Mouse (Mus musculus) CH12.LX (cell line): ENCODE results near the gene Cmtm4. TPM values are rescaled to one million over a fixed set of nuclear protein-coding genes. Genes with fewer than 3 reads are reported as not detected.

Source experiments
- DNase-seq: peaks from one replicate; pipeline ENCODE4 v3.0.0-alpha.2; 2013; ENCODE audit errors: extremely low read depth
- H3K27ac ChIP-seq: 2 replicates; pipeline ENCODE4 v1.5.1; 2012; ENCODE audit warnings: low read depth, mild to moderate bottlenecking, control low read depth, moderate library complexity; ENCODE audit not compliant: insufficient read depth
- H3K27me3 ChIP-seq: replicated peaks from 2 replicates; pipeline ENCODE3; 2012; ENCODE audit warnings: inconsistent platforms
- H3K36me3 ChIP-seq, 2 experiments: replicated peaks in 1 of 2; 2 replicates each; pipeline versions ENCODE3 to v1.6.1; 2012; ENCODE audit warnings: inconsistent platforms in 1 of 2, low read length in 1 of 2, mild to moderate bottlenecking in 1 of 2, mixed read lengths in 1 of 2, moderate library complexity in 1 of 2; ENCODE audit not compliant: control insufficient read depth in 1 of 2, insufficient read depth in 1 of 2
- H3K4me1 ChIP-seq, 2 experiments: 2 replicates each; pipeline ENCODE4 v1.6.1; 2012; ENCODE audit warnings: inconsistent platforms in 1 of 2, moderate library complexity in 1 of 2; ENCODE audit not compliant: insufficient read depth in 2 of 2, control insufficient read depth in 1 of 2
- H3K4me2 ChIP-seq: 2 replicates; pipeline ENCODE4 v1.6.1; 2012; ENCODE audit warnings: low read depth, mild to moderate bottlenecking, control low read depth; ENCODE audit not compliant: poor library complexity, insufficient read depth, severe bottlenecking
- H3K4me3 ChIP-seq, 3 experiments: fragments of 150-350 bp in 1 of 3; sonication (generic) in 1 of 3; replicated peaks in 1 of 3; 2 replicates each; pipeline versions ENCODE3 to v1.5.1; 2011 to 2012; ENCODE audit warnings: low read depth in 2 of 3, low read length in 2 of 3, mild to moderate bottlenecking in 2 of 3, moderate library complexity in 2 of 3, control low read depth in 1 of 3, improper control_type of control experiment in 1 of 3, inconsistent platforms in 1 of 3, mixed read lengths in 1 of 3; ENCODE audit not compliant: poor library complexity in 1 of 3
- H3K79me2 ChIP-seq: replicated peaks from 2 replicates; pipeline ENCODE4 v1.6.1; 2012; ENCODE audit warnings: mild to moderate bottlenecking, moderate library complexity; ENCODE audit not compliant: control insufficient read depth, poor library complexity, insufficient read depth, severe bottlenecking; ENCODE audit errors: extremely low read depth
- H3K9ac ChIP-seq: 2 replicates; pipeline ENCODE4 v1.6.1; 2012; ENCODE audit warnings: low read depth, mild to moderate bottlenecking, control low read depth, moderate library complexity; ENCODE audit not compliant: insufficient read depth
- H3K9me3 ChIP-seq: replicated peaks from 2 replicates; pipeline ENCODE3; 2012; ENCODE audit warnings: low read length, inconsistent platforms, mixed read lengths
- BHLHE40 ChIP-seq: IDR thresholded peaks from 2 replicates; pipeline ENCODE4 v1.6.1; 2011; ENCODE audit warnings: mild to moderate bottlenecking, low read depth, low read length, improper control_type of control experiment
- CHD1 ChIP-seq: IDR thresholded peaks from 2 replicates; pipeline ENCODE4 v1.6.1; 2012; ENCODE audit warnings: low read depth, low read length, improper control_type of control experiment, inconsistent platforms
- CHD2 ChIP-seq: IDR thresholded peaks from 2 replicates; pipeline ENCODE4 v1.6.1; 2011; ENCODE audit warnings: low read length, improper control_type of control experiment
- ELF1 ChIP-seq: IDR thresholded peaks from 2 replicates; pipeline ENCODE4 v1.6.1; 2014; ENCODE audit warnings: low read depth, mild to moderate bottlenecking, inconsistent platforms, low read length, improper control_type of control experiment
- ETS1 ChIP-seq: conservative IDR thresholded peaks from 2 replicates; pipeline ENCODE4 v1.6.1; 2012; ENCODE audit warnings: low read depth, mild to moderate bottlenecking, inconsistent platforms, low read length, improper control_type of control experiment, moderate library complexity
- IRF4 ChIP-seq: IDR thresholded peaks from 2 replicates; pipeline ENCODE4 v1.6.1; 2014; ENCODE audit warnings: low read depth, mild to moderate bottlenecking, inconsistent platforms, low read length, improper control_type of control experiment
- KAT2A ChIP-seq: IDR thresholded peaks from 2 replicates; pipeline ENCODE4 v1.6.1; 2012; ENCODE audit warnings: low read length, improper control_type of control experiment, inconsistent platforms; ENCODE audit not compliant: insufficient replicate concordance
- MAFK ChIP-seq: IDR thresholded peaks from 2 replicates; pipeline ENCODE4 v1.6.1; 2011; ENCODE audit warnings: low read length, improper control_type of control experiment; ENCODE audit not compliant: insufficient replicate concordance
- MAX ChIP-seq: IDR thresholded peaks from 2 replicates; pipeline ENCODE4 v1.6.1; 2011; ENCODE audit warnings: low read length, improper control_type of control experiment
- MEF2A ChIP-seq: IDR thresholded peaks from 2 replicates; pipeline ENCODE4 v1.6.1; 2014; ENCODE audit warnings: low read depth, mild to moderate bottlenecking, inconsistent platforms, low read length, improper control_type of control experiment, borderline replicate concordance
- MXI1 ChIP-seq: IDR thresholded peaks from 2 replicates; pipeline ENCODE4 v1.6.1; 2011; ENCODE audit warnings: mild to moderate bottlenecking, low read depth, low read length, improper control_type of control experiment
- NELFE ChIP-seq: IDR thresholded peaks from 2 replicates; pipeline ENCODE4 v1.6.1; 2011; ENCODE audit warnings: low read depth, low read length, improper control_type of control experiment
- PAX5 ChIP-seq: IDR thresholded peaks from 2 replicates; pipeline ENCODE4 v1.6.1; 2012; ENCODE audit warnings: low read length, inconsistent platforms, mixed read lengths
- POLR2A ChIP-seq: IDR thresholded peaks from 2 replicates; pipeline ENCODE4 v1.6.1; 2011; ENCODE audit warnings: low read depth, mild to moderate bottlenecking, improper control_type of control experiment, low read length
- RCOR1 ChIP-seq: conservative IDR thresholded peaks from 2 replicates; pipeline ENCODE4 v1.6.1; 2012; ENCODE audit warnings: low read depth, mild to moderate bottlenecking, inconsistent platforms, low read length, improper control_type of control experiment
- SIN3A ChIP-seq: IDR thresholded peaks from 2 replicates; pipeline ENCODE4 v1.6.1; 2012; ENCODE audit warnings: low read length, improper control_type of control experiment, inconsistent platforms
- UBTF ChIP-seq: IDR thresholded peaks from 2 replicates; pipeline ENCODE4 v1.6.1; 2012; ENCODE audit warnings: low read depth, mild to moderate bottlenecking, inconsistent platforms, low read length, improper control_type of control experiment, moderate library complexity
- USF1 ChIP-seq: IDR thresholded peaks from 2 replicates; pipeline ENCODE4 v1.6.1; 2014; ENCODE audit warnings: low read depth, mild to moderate bottlenecking, inconsistent platforms, low read length, improper control_type of control experiment
- USF2 ChIP-seq: conservative IDR thresholded peaks from 2 replicates; pipeline ENCODE4 v1.6.1; 2011; ENCODE audit warnings: low read depth, low read length, improper control_type of control experiment
- ZC3H11A ChIP-seq: IDR thresholded peaks from 2 replicates; pipeline ENCODE4 v1.6.1; 2012; ENCODE audit warnings: low read depth, mild to moderate bottlenecking, inconsistent platforms, low read length, improper control_type of control experiment
- ZNF384 ChIP-seq: IDR thresholded peaks from 2 replicates; pipeline ENCODE4 v1.6.1; 2012; ENCODE audit warnings: low read depth, low read length, improper control_type of control experiment, inconsistent platforms
- dilution Hi-C: fragments of 300-500 bp; cut with MboI; formaldehyde crosslinking; loops from 2 replicates; pipeline ENCODE4 v1.14.3; 2020; ENCODE audit warnings: low sequenced_read_pairs; ENCODE audit not compliant: extremely low pct_unique_long_range_greater_than_20kb, extremely low pct_ligation_motif_present
- in situ Hi-C: fragments of 300-500 bp; cut with MboI; formaldehyde crosslinking; loops from 3 replicates; pipeline ENCODE4 v1.14.3; 2019; ENCODE audit warnings: low sequenced_read_pairs, low pct_ligation_motif_present, low pct_unique_long_range_greater_than_20kb, mixed read lengths
- polyA plus RNA-seq: library from polyadenylated mRNA; unstranded; fragments of >175 nt; gene quantifications from 2 replicates; pipeline ENCODE4 v1.2.1, GENCODE M21; 2012; ENCODE audit warnings: low read depth; ENCODE audit not compliant: insufficient read length
- total RNA-seq, 2 experiments: library from RNA; depleted of rRNA; stranded (reverse); fragments of 300-350 nt in 1 of 2; fragments of >200 nt in 1 of 2; gene quantifications; 2 replicates each; pipeline ENCODE4 v1.2.3; 2012 to 2014

Gene Cmtm4
- total and polyA plus RNA-seq, 3 experiments, result 2.3 to 3.0 (median 2.6) TPM

- H3K4me1 ChIP-seq, result peaks cover 13 to 25% of the 10 kb centered on the region in 2 experiments
- in situ Hi-C loops (loop anchor here (5.0 kb wide), 1 partner anchor 66 kb away; no protein-coding TSS in a partner anchor), dilution Hi-C loops (no loop called here)
- no peaks in the 10 kb centered on the region for H3K79me2 ChIP-seq
- H3K4me3 ChIP-seq, result no peak overlapping the region
- H3K9me3 ChIP-seq, result peaks cover 6% of the 10 kb centered on the region
- H3K9ac ChIP-seq, result no peak overlapping the region
- no peak for TF ChIP-seq ELF1
- no peak for TF ChIP-seq CHD1
- no peak for TF ChIP-seq MAFK
- TF ChIP-seq UBTF, result no peak
- TF ChIP-seq BHLHE40, result no peak
- no peak for TF ChIP-seq ZNF384
- TF ChIP-seq ETS1, result no peak
- TF ChIP-seq USF2, result no peak
- no peak for TF ChIP-seq ZC3H11A
- no peak for TF ChIP-seq RCOR1
- no peak for TF ChIP-seq MXI1
- no peak for TF ChIP-seq POLR2A
- no peak overlapping the region for H3K27ac ChIP-seq
- no peaks in the 10 kb centered on the region for H3K36me3 ChIP-seq
- no peak for DNase-seq
- peaks cover 12% of the 10 kb centered on the region for H3K27me3 ChIP-seq
- no peak overlapping the region for H3K4me2 ChIP-seq
Observed at GRCm38 (mm10) chr8:104408328-104409110, 12.9 kb upstream of the Cmtm4 start.

GRCm38 (mm10) chr8:104406340-104407128 lies 10.9 kb upstream of the Cmtm4 start:
- Histone ChIP-seq H3K9me3 (peaks cover 7% of the 10 kb centered on the region), H3K9ac (no peak overlapping the region), H3K36me3 (no peaks in the 10 kb centered on the region), H3K4me3 (no peak overlapping the region), H3K4me2 (no peak overlapping the region), H3K79me2 (no peaks in the 10 kb centered on the region), H3K4me1 (peaks cover 2 to 6% of the 10 kb centered on the region in 2 experiments), H3K27ac (no peak overlapping the region), H3K27me3 (peaks cover 12% of the 10 kb centered on the region)
- in situ Hi-C loops (loop anchor here (5.0 kb wide), 1 partner anchor 64 kb away; no protein-coding TSS in a partner anchor), dilution Hi-C loops (no loop called here)
- TF ChIP-seq IRF4, result no peak
- TF ChIP-seq USF1, result no peak
- TF ChIP-seq PAX5, result no peak
- no peak for TF ChIP-seq SIN3A
- TF ChIP-seq NELFE, result no peak
- TF ChIP-seq KAT2A, result no peak
- no peak for TF ChIP-seq CHD2
- no peak for TF ChIP-seq MAX
- no peak for TF ChIP-seq USF2
- no peak for TF ChIP-seq MEF2A
- no peak for DNase-seq
